Mouse (Mus musculus) testis, adult 2 months (tissue): ENCODE data around the gene Tcf20. TPM values are rescaled to one million over a fixed set of nuclear protein-coding genes. Genes with fewer than 3 reads are reported as not detected.

Experiments used
- H3K27ac ChIP-seq: fragments of 200-500 bp; 2 replicates; pipeline ENCODE4 v1.5.1; 2012; ENCODE audit warnings: low read depth, low read length; ENCODE audit not compliant: control insufficient read depth, insufficient read depth
- H3K27me3 ChIP-seq: fragments of 200-500 bp; 2 replicates; pipeline ENCODE4 v1.6.1; 2012; ENCODE audit warnings: mild to moderate bottlenecking, low read length, moderate library complexity; ENCODE audit not compliant: control insufficient read depth, insufficient read depth
- H3K36me3 ChIP-seq: fragments of 200-500 bp; 2 replicates; pipeline ENCODE4 v1.6.1; 2012; ENCODE audit warnings: mild to moderate bottlenecking, low read length; ENCODE audit not compliant: control insufficient read depth, insufficient read depth
- H3K4me1 ChIP-seq: fragments of 200-500 bp; 2 replicates; pipeline ENCODE4 v1.6.1; 2012; ENCODE audit warnings: low read length; ENCODE audit not compliant: control insufficient read depth, insufficient read depth
- H3K4me3 ChIP-seq: fragments of 200-500 bp; 2 replicates; pipeline ENCODE4 v1.5.1; 2012; ENCODE audit warnings: low read depth, mild to moderate bottlenecking, low read length, moderate library complexity, mixed read lengths; ENCODE audit not compliant: control insufficient read depth
- CTCF ChIP-seq: fragments of 200-500 bp; IDR thresholded peaks from 2 replicates; pipeline ENCODE4 v1.5.1; 2012; ENCODE audit warnings: low read depth, mild to moderate bottlenecking, inconsistent platforms, low read length, moderate library complexity; ENCODE audit not compliant: control insufficient read depth, insufficient read depth, insufficient replicate concordance
- POLR2A ChIP-seq: fragments of 200-500 bp; IDR thresholded peaks from 2 replicates; pipeline ENCODE4 v1.6.1; 2012; ENCODE audit warnings: low read depth, mild to moderate bottlenecking, inconsistent platforms, low read length, moderate library complexity; ENCODE audit not compliant: control insufficient read depth
- polyA plus RNA-seq: library from polyadenylated mRNA; depleted of rRNA; stranded (reverse); fragments of >200 nt; gene quantifications from 2 replicates; pipeline ENCODE4 v1.2.3, GENCODE M21; 2012

The Tcf20 gene
- polyA plus RNA-seq, 1 experiment = 26.0 TPM

GRCm38 (mm10) chr15:82814321-82814720, 173.4 kb downstream of the Tcf20 start:
- TF ChIP-seq POLR2A (no peak), CTCF (no peak)
- H3K27me3 ChIP-seq = no peaks in the 10 kb centered on the region
- H3K27ac ChIP-seq = no peak overlapping the region
- H3K36me3 ChIP-seq = no peaks in the 10 kb centered on the region; the same call in 1 of the 2 replicates
- H3K4me1 ChIP-seq = peaks cover 2% of the 10 kb centered on the region
- no peak overlapping the region for H3K4me3 ChIP-seq

GRCm38 (mm10) chr15:82810556-82810955, 177.1 kb downstream of the Tcf20 start:
- H3K4me1 ChIP-seq = peaks cover 2% of the 10 kb centered on the region
- H3K36me3 ChIP-seq = no peaks in the 10 kb centered on the region; the same call in 1 of the 2 replicates
- TF ChIP-seq CTCF = no peak
- no peak for TF ChIP-seq POLR2A
- H3K4me3 ChIP-seq = no peak overlapping the region
- H3K27me3 ChIP-seq = no peaks in the 10 kb centered on the region
- H3K27ac ChIP-seq = no peak overlapping the region

GRCm38 (mm10) chr15:82809511-82809910, 178.2 kb downstream of the Tcf20 start:
- H3K36me3 ChIP-seq = no peaks in the 10 kb centered on the region
- H3K4me1 ChIP-seq = peaks cover 2% of the 10 kb centered on the region
- no peak for TF ChIP-seq POLR2A
- no peak for TF ChIP-seq CTCF
- no peaks in the 10 kb centered on the region for H3K27me3 ChIP-seq
- no peak overlapping the region for H3K4me3 ChIP-seq
- no peak overlapping the region for H3K27ac ChIP-seq

- H3K27me3 ChIP-seq = no peaks in the 10 kb centered on the region
- TF ChIP-seq POLR2A = no peak
- no peaks in the 10 kb centered on the region for H3K36me3 ChIP-seq
- H3K4me1 ChIP-seq = peaks cover 2% of the 10 kb centered on the region
- no peak overlapping the region for H3K27ac ChIP-seq
- no peak overlapping the region for H3K4me3 ChIP-seq
Measured at GRCm38 (mm10) chr15:82806969-82807763, 180.5 kb downstream of the Tcf20 start.

GRCm38 (mm10) chr15:82804708-82805639, 182.7 kb downstream of the Tcf20 start:
- Histone ChIP-seq H3K27me3 (no peaks in the 10 kb centered on the region), H3K27ac (no peak overlapping the region), H3K4me1 (peaks cover 2% of the 10 kb centered on the region), H3K36me3 (no peaks in the 10 kb centered on the region), H3K4me3 (no peak overlapping the region)
- TF ChIP-seq CTCF = peak; percentile 49; the same call in 1 of the 2 replicates
- TF ChIP-seq POLR2A = no peak

GRCm38 (mm10) chr15:82795936-82796440, 191.7 kb downstream of the Tcf20 start:
- Histone ChIP-seq H3K27me3 (no peaks in the 10 kb centered on the region), H3K36me3 (no peaks in the 10 kb centered on the region), H3K4me3 (peak overlapping the region; percentile 48; the same call in 1 of the 2 replicates), H3K4me1 (peaks cover 6% of the 10 kb centered on the region; the same call in 1 of the 2 replicates), H3K27ac (no peak overlapping the region)
- no peak for TF ChIP-seq CTCF
- no peak for TF ChIP-seq POLR2A

GRCm38 (mm10) chr15:82794277-82794676, 193.4 kb downstream of the Tcf20 start, which contains the start of gene Cyp2d26:
Gene Cyp2d26, minus strand, starts transcription at chr15:82794294.
- TF ChIP-seq CTCF = no peak
- TF ChIP-seq POLR2A = no peak
- Histone ChIP-seq H3K27ac (peak within 1 kb of the TSS; percentile 76), H3K4me1 (peaks cover 6% of the 10 kb centered on the region; the same call in 1 of the 2 replicates), H3K27me3 (no peaks in the 10 kb centered on the region), H3K36me3 (no peaks in the 10 kb centered on the region), H3K4me3 (peak within 1 kb of the TSS; percentile 49)
